In the genomic region with DNA sequence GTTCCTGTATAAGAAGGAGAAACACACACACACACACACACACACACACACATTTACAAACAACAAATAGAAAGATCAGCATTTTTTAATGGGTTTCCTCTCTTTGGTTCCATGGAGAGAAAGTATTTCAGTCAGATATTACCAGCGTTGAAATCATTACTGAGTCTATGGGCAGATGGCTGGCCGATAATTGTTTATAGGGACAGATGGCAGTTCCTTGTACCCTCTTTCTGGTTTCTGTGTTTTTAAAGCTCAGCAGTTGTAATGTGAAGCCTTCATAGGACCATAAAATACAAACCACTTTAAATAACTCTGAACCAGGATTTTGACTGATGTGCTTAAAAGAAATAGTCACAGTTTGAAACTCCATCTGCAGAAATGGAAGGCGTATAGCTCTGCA, we compare ENCODE assay signal across 21 mouse cellular contexts.
A peak's percentile ranks its signal among the peaks of the same experiment; 100 is the strongest.
DNase-seq lines count a peak whose midpoint lies in the region; ATAC-seq and TF ChIP-seq lines count a peak whose summit lies in the region.
"Had no signal": no experiment of that assay in that cellular context is flagged by ENCODE, and none has a peak within 500 bp of the region (broad histone marks: within the 10 kb centered on the region; RNA-seq: fewer than 3 reads in every experiment).

No protein-coding gene starts in this region.

- no peak for ATAC-seq in hindbrain, postnatal 0 days
- ATAC-seq in hindbrain, embryonic 11.5 days (ENCODE audit: low FRiP score) = no peak
- ATAC-seq: hindbrain, embryonic 16.5 days; midbrain, embryonic 15.5 days had no signal

- H3K4me3 ChIP-seq in hindbrain, postnatal 0 days (ENCODE audit: low read length) = no peak overlapping the region
- no peak overlapping the region for H3K4me3 ChIP-seq in hindbrain, embryonic 11.5 days (ENCODE audit: low read depth, low read length)
- H3K4me3 ChIP-seq: embryonic facial prominence, embryonic 10.5 days; erythroblast, embryonic 14.5 days; gastrocnemius, adult 2 months; heart, embryonic 10.5 days; midbrain, embryonic 15.5 days had no signal

- no peaks in the 10 kb centered on the region for H3K27me3 ChIP-seq in hindbrain, postnatal 0 days (ENCODE audit: insufficient read depth, low read length)
- no peaks in the 10 kb centered on the region for H3K27me3 ChIP-seq in hindbrain, embryonic 11.5 days (ENCODE audit: control insufficient read depth, insufficient read depth, low read length)
- H3K27me3 ChIP-seq: midbrain, embryonic 15.5 days had no signal

- no peak for TF ChIP-seq POLR2A in brain, embryonic 14.5 days (IDR thresholded peaks at IDR 0.05; ENCODE audit: borderline replicate concordance, extremely low read depth, insufficient read depth, insufficient read length, poor library complexity, severe bottlenecking)

- no peak overlapping the region for H3K4me2 ChIP-seq in hindbrain, postnatal 0 days (ENCODE audit: low read depth, low read length)
- H3K4me2 ChIP-seq in hindbrain, embryonic 11.5 days (replicated peaks; ENCODE audit: low read depth, low read length) = no peak overlapping the region
- H3K4me2 ChIP-seq: midbrain, embryonic 15.5 days had no signal

- no peak overlapping the region for H3K9ac ChIP-seq in hindbrain, postnatal 0 days (replicated peaks; ENCODE audit: low read length)
- no peak overlapping the region for H3K9ac ChIP-seq in hindbrain, embryonic 11.5 days (ENCODE audit: low read depth, low read length)
- H3K9ac ChIP-seq: midbrain, embryonic 15.5 days had no signal

- H3K27ac ChIP-seq in hindbrain, postnatal 0 days = no peak overlapping the region
- no peak overlapping the region for H3K27ac ChIP-seq in hindbrain, embryonic 11.5 days (ENCODE audit: low read depth, low read length)
- H3K27ac ChIP-seq: embryonic facial prominence, embryonic 10.5 days; gastrocnemius, adult 2 months; heart, embryonic 10.5 days; midbrain, embryonic 15.5 days had no signal

- no peaks in the 10 kb centered on the region for H3K9me3 ChIP-seq in hindbrain, postnatal 0 days (ENCODE audit: low read length)
- H3K9me3 ChIP-seq in hindbrain, embryonic 11.5 days (ENCODE audit: control insufficient read depth, low read length) = no peaks in the 10 kb centered on the region
- H3K9me3 ChIP-seq: embryonic facial prominence, embryonic 10.5 days; G1E; heart, embryonic 10.5 days; midbrain, embryonic 15.5 days had no signal

- 82% methylated on average over 3 of the region's 3 CpGs for WGBS in hindbrain, postnatal 0 days
- WGBS in hindbrain, embryonic 11.5 days = 86% methylated on average over 3 of the region's 3 CpGs

- DNase-seq in hindbrain, postnatal 0 days (ENCODE audit: low spot score) = peak; percentile 5
- DNase-seq in hindbrain, embryonic 11.5 days (ENCODE audit: low spot score) = no peak
- peak; percentile 67 for DNase-seq in brain, embryonic 14.5 days (ENCODE audit: low read depth)
- DNase-seq in cerebellum, adult 9-11 months = peak; percentile 3
- DNase-seq in layer of hippocampus, adult 8-10 months (ENCODE audit: low spot score in 2 of 2) = peak; percentile 13 to 42
- no peak for DNase-seq in gastrocnemius, adult 8-10 months (ENCODE audit: low spot score in 2 of 2)
- DNase-seq in adrenal gland, adult 18-20 months (ENCODE audit: low spot score in 2 of 2) = no peak
- DNase-seq: adrenal gland, adult 8-10 months; gastrocnemius, adult 2 months; kidney, adult 18-20 months; kidney, postnatal 36 days; liver; lung, adult 2 months; lung, postnatal 4 days; thymus, postnatal 14 days had no signal

- H3K36me3 ChIP-seq in hindbrain, postnatal 0 days (ENCODE audit: insufficient read depth, low read length) = no peaks in the 10 kb centered on the region
- H3K36me3 ChIP-seq in hindbrain, embryonic 11.5 days (ENCODE audit: control insufficient read depth, insufficient read depth, low read length) = no peaks in the 10 kb centered on the region
- H3K36me3 ChIP-seq: embryonic facial prominence, embryonic 10.5 days; G1E; heart, embryonic 10.5 days; midbrain, embryonic 15.5 days had no signal

- H3K4me1 ChIP-seq in hindbrain, postnatal 0 days (ENCODE audit: insufficient read depth, low read length) = no peaks in the 10 kb centered on the region
- H3K4me1 ChIP-seq in hindbrain, embryonic 11.5 days (replicated peaks; ENCODE audit: control insufficient read depth, insufficient read depth, low read length) = no peaks in the 10 kb centered on the region
- H3K4me1 ChIP-seq: embryonic facial prominence, embryonic 10.5 days; heart, embryonic 10.5 days; midbrain, embryonic 15.5 days had no signal

- no peak for TF ChIP-seq CTCF in hindbrain, postnatal 0 days (IDR thresholded peaks at IDR 0.05; ENCODE audit: low read depth)
- TF ChIP-seq CTCF in brain, embryonic 14.5 days (IDR thresholded peaks at IDR 0.05; ENCODE audit: borderline replicate concordance, extremely low read depth, insufficient read depth, insufficient read length) = no peak

Comparison
In these comparisons a context has a peak if more than half of its experiments do, and no peak if none do; other contexts are left out.
1. DNase-seq: peak in hindbrain, postnatal 0 days (single experiment), brain, embryonic 14.5 days (single experiment), cerebellum, adult 9-11 months (single experiment) and layer of hippocampus, adult 8-10 months (2 of 2); none in hindbrain, embryonic 11.5 days (single experiment), gastrocnemius, adult 8-10 months (0 of 2) and adrenal gland, adult 18-20 months (0 of 2).